Mouse (Mus musculus): ENCODE measurements around the gene Fam227b. TPM values are rescaled to one million over a fixed set of nuclear protein-coding genes. Genes with fewer than 3 reads are reported as not detected.

The Fam227b gene
- polyA plus RNA-seq, 1 experiment = 0.04 TPM

GRCm38 (mm10) chr2:126062876-126063275 is 88.9 kb downstream of the Fam227b start:
- DNase-seq (ENCODE audit: extremely low spot score in 1 of 2, low spot score in 1 of 2) = no peak

- peak in 1 of 2 experiments; percentile 9 for DNase-seq (ENCODE audit: extremely low spot score in 1 of 2, low spot score in 1 of 2)
These were observed 90.6 kb downstream of the Fam227b start for GRCm38 (mm10) chr2:126061037-126061773.

GRCm38 (mm10) chr2:126060595-126060994 is 91.2 kb downstream of the Fam227b start:
- no peak for DNase-seq (ENCODE audit: extremely low spot score in 1 of 2, low spot score in 1 of 2)

DNA sequence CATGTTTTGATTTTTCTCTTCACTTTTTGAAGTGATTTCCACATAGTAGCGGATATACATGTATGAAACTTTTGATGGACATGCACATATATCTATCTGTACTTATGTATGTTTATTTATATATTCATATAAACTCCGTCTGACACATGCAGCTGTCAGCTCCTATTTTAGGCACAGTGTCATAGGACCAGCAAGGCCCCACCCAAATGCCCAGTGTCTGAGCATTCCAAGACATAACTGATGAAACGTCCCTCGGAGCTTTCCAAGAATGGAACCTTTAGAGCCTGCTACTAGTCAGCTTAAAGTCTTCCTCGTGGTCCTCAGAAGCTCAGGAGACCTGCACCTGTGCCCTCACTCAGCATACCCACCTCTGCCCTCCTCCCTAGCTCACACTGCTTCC is 98.1 kb downstream of the Fam227b start:
- DNase-seq (ENCODE audit: extremely low spot score in 1 of 2, low spot score in 1 of 2) = no peak

DNA sequence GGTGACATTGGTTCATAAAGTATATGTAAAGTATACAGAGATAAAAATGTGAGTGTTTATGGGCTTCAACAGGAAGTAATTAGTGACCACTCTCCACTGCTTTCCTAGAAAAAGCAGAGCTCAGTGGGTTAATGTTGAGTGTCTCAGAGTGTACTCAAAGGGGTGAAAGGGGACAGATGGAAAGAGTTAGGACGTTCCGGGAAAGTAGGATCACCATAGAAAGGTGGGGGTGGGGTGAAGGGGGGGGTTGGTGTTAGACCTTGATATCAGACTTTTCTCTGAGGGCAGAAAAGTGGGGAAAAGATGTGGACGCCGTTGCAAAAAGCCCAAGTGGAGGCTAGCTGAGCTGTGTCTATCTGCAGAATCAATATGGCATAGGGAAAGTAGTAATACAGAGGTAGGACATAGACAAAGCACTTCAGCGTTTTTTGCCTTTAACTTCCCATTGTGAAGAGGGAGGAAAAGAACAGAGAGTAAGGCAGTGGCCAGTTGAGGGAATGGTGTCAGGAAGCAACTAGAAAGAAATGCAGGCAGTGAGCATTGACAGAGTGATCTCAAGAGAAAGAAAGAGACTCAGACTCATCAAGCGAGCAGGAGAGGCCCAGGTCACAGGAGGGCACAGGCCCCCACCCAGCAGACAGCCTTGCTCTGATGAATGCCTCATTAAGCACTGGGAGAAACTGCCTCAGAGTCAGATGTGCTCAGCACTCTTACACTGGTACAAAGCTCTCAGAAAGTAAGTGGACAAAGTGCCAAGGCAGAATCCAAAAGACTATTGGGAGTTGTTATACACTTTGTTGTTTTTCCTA is 98.9 kb downstream of the Fam227b start:
- no peak for DNase-seq (ENCODE audit: extremely low spot score in 1 of 2, low spot score in 1 of 2)

- no peak for DNase-seq (ENCODE audit: extremely low spot score in 1 of 2, low spot score in 1 of 2)
These were observed 106.2 kb downstream of the Fam227b start for GRCm38 (mm10) chr2:126045621-126046020.

DNA sequence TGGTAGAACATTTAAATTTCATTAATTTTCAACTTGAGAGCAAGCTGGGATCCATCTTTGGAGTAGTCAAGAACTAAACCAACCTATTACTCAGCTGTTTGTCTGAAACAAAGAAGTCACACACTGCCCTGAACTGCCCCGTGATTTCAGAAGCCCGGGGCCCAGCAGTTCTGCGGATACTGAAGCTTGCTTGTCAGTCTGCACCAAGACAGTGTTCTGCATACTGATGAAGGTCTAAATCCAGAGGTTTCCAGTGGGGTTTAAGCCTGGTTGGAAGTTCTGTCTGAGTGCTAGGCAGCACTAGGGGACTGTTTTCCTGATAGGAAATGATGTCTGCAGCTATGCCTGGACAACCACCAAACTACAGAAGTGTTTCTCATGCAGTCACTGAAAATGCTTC is 109.1 kb downstream of the Fam227b start:
- no peak for DNase-seq (ENCODE audit: extremely low spot score in 1 of 2, low spot score in 1 of 2)

GRCm38 (mm10) chr2:126041237-126041636 is 110.6 kb downstream of the Fam227b start:
- no peak for DNase-seq (ENCODE audit: extremely low spot score in 1 of 2, low spot score in 1 of 2)

GRCm38 (mm10) chr2:126040651-126041050 is 111.2 kb downstream of the Fam227b start:
- DNase-seq (ENCODE audit: extremely low spot score in 1 of 2, low spot score in 1 of 2) = no peak

DNA sequence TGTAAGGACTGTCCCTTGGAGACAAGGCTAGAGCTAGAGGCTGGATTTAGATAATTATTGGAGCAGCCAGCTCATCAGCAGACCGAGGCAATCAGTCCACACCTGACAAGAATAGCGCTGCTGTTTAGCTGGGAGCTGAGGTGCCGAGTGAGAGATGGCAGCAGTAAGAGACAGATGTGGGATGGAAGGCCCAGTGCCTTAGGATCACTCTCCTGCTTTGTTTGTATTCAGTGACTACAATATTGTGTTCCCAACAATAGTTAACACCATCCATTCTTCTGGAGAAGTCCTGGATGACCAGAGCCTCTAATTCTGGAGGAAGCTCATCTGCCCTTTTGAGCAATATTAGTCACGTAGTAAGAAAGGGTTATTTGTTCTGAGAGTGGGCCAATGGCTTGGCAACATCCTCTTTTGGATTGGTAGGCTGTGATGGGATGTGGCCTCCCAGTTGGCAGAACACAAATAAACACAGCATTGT is 112.4 kb downstream of the Fam227b start:
- DNase-seq (ENCODE audit: extremely low spot score in 1 of 2, low spot score in 1 of 2) = peak in 1 of 2 experiments; percentile 5

- DNase-seq (ENCODE audit: extremely low spot score in 1 of 2, low spot score in 1 of 2) = no peak
These were observed 113.4 kb downstream of the Fam227b start for GRCm38 (mm10) chr2:126038221-126039000.

- DNase-seq (ENCODE audit: extremely low spot score in 1 of 2, low spot score in 1 of 2) = no peak
These were observed 115.7 kb downstream of the Fam227b start for GRCm38 (mm10) chr2:126036121-126036520.

- no peak for DNase-seq (ENCODE audit: extremely low spot score in 1 of 2, low spot score in 1 of 2)
These were observed 116.6 kb downstream of the Fam227b start for GRCm38 (mm10) chr2:126035013-126035770.

DNA sequence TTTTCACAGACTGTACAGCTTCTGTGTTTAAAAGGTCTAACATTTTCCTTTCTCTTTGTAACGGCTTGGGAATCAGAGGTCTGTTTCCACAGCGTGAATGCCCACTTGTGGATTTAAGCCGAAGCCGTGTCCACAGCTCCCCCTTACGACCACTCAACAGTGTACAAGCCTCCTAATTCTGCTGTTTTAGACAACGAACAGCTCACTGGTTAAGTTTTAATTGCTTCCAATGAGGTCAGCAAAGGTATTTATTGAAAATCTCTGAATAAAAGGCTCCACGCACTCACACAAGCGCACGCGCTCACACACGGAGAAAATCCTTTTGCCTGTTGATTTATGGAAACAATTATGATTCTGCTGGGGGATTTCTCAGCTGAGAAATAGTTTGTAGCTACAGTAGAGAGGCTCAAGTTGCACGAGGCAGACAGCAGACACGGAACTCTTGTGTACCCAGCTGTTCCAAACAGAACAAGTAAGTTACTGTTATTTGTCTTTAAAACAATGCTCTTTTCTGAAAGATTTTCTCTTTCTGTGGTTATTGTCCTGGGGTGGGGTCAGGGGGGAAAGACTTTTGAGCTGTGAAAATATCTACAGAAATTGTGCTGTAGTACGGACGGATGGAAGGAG is 117.3 kb downstream of the Fam227b start, which contains the start of gene Fgf7:
Fgf7 (plus strand) TSS at position 280 of the 627 bp plus-strand sequence.
- peak in 1 of 2 experiments; percentile 22 for DNase-seq (ENCODE audit: extremely low spot score in 1 of 2, low spot score in 1 of 2)

GRCm38 (mm10) chr2:126033114-126033972 is 118.5 kb downstream of the Fam227b start:
- peak in 1 of 2 experiments; percentile 46 for DNase-seq (ENCODE audit: extremely low spot score in 1 of 2, low spot score in 1 of 2)

DNA sequence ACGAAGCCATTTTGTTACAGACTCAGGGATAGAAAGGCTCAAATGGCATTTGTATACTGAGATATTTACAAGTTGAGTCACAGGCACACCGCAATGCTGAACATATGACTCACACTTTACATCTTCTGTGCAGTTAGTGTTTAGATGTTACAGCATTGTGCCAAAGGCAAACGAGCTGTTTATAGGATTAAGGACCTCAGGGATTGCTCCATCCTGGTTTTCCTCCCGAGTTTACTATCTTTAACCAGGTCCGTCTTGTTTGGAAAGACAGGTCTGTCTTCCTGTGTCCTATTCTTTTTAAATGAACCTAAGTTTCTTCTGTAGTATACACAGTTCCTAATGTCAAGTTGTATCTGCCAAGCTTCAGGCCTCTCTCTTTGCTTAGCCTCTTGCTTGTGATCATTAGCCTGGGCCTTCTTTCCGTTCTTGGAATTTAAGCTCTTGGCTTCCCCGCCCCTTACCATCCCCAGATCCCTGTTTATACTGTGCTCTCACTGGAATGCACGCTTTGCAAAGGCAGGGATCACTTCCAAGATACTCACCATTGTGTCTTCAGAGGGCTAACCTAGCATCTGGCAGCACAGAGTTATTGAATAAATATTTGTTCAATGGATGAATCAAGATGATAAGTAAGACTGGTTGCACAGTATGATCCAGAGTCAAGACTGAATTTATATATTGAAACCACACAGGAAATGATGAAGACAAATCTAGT is 120.5 kb downstream of the Fam227b start:
- DNase-seq (ENCODE audit: extremely low spot score in 1 of 2, low spot score in 1 of 2) = no peak

- DNase-seq (ENCODE audit: extremely low spot score in 1 of 2, low spot score in 1 of 2) = no peak
These were observed 135.9 kb downstream of the Fam227b start for GRCm38 (mm10) chr2:126015763-126016473.

Data from frontal cortex, adult 2 months (tissue).